Mouse (Mus musculus): Measurements from ENCODE around the gene Kdelc1. TPM values are rescaled to one million over a fixed set of nuclear protein-coding genes. Genes with fewer than 3 reads are reported as not detected.

Kdelc1 gene
- total and polyA plus RNA-seq, 3 experiments = 14.9 to 20.3 (median 18.1) TPM

DNA sequence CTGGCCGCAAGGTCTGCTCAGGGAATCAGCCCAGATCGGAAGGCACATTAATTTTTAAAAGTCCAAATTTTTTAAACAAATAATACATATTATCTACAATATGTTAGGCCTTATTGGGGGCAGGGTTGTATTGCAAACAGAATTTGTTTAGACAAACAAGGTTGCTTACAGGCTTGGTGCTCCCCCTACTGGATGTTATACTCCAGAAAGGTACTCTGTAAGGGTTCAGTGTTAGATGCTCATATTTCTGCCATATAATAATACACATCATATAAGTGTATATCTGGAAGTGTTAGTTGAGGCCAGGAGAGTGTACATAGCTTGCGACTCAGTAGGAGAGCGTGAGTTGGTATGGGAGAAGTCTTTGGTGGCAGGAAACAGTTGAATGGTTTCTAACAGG, 36.7 kb upstream of the Kdelc1 start:
- 98% methylated on average over 4 of the region's 4 CpGs for WGBS
- intact Hi-C loops (cut with DNase I) = no loop called here
- no peak overlapping the region for H3K27ac ChIP-seq
- H3K36me3 ChIP-seq (ENCODE audit: control insufficient read depth, insufficient read depth, low read length) = peaks cover 4% of the 10 kb centered on the region; the same call in 1 of the 2 replicates
- no peaks in the 10 kb centered on the region for H3K79me2 ChIP-seq (replicated peaks; ENCODE audit: control insufficient read depth, insufficient read depth, low read length)
- peak; percentile 60 for TF ChIP-seq CTCF (IDR thresholded peaks at IDR 0.05)
- no peak for TF ChIP-seq EP300 (IDR thresholded peaks at IDR 0.05; ENCODE audit: insufficient read depth, low read depth, low read length)
- DNase-seq = no peak
- H3K27me3 ChIP-seq (ENCODE audit: control insufficient read depth, insufficient read depth, low read length) = no peaks in the 10 kb centered on the region
- no peaks in the 10 kb centered on the region for H3K4me1 ChIP-seq (ENCODE audit: control insufficient read depth, insufficient read depth, low read length)
- no peak overlapping the region for H3K4me3 ChIP-seq
- H3K9ac ChIP-seq (ENCODE audit: low read depth, low read length) = no peak overlapping the region

DNA sequence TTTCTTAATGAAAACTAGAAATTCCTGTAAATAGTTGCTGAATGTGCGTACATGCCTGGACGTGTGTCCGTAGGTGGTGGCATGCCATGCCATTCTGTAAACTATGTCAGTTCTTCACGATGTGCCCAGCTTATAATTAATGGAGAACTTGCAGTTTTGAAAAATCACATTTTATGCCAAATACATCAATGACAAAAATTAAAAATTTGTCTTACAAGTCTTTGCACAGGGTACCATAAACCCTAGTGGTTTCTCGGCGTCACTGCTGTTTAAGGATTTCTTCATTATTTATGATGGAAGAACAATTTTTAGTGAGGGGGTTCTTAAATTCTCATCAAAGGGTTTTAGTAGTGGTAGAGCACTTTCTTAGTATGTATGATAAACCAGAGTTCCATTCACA, 30.1 kb upstream of the Kdelc1 start:
- Histone ChIP-seq H3K36me3 (ENCODE audit: control insufficient read depth, insufficient read depth, low read length) (no peaks in the 10 kb centered on the region), H3K27me3 (ENCODE audit: control insufficient read depth, insufficient read depth, low read length) (no peaks in the 10 kb centered on the region), H3K79me2 (replicated peaks; ENCODE audit: control insufficient read depth, insufficient read depth, low read length) (no peaks in the 10 kb centered on the region), H3K4me3 (peak overlapping the region; percentile 96), H3K9ac (ENCODE audit: low read depth, low read length) (no peak overlapping the region), H3K27ac (no peak overlapping the region), H3K4me1 (ENCODE audit: control insufficient read depth, insufficient read depth, low read length) (0 out of 2 replicates have a peak, but pooled peaks cover 1% of the 10 kb centered on the region)
- WGBS = 38% methylated on average over 6 of the region's 6 CpGs
- intact Hi-C loops (cut with DNase I) = loop anchor here (10.0 kb wide), 1 partner anchor 1646 kb away; the partner anchor contains the start of gene Wdr75
- no peak for DNase-seq
- TF ChIP-seq POLR2A (IDR thresholded peaks at IDR 0.05; ENCODE audit: insufficient read depth, low read depth, low read length) = no peak
- peak; percentile 59 for TF ChIP-seq CTCF (IDR thresholded peaks at IDR 0.05)

DNA sequence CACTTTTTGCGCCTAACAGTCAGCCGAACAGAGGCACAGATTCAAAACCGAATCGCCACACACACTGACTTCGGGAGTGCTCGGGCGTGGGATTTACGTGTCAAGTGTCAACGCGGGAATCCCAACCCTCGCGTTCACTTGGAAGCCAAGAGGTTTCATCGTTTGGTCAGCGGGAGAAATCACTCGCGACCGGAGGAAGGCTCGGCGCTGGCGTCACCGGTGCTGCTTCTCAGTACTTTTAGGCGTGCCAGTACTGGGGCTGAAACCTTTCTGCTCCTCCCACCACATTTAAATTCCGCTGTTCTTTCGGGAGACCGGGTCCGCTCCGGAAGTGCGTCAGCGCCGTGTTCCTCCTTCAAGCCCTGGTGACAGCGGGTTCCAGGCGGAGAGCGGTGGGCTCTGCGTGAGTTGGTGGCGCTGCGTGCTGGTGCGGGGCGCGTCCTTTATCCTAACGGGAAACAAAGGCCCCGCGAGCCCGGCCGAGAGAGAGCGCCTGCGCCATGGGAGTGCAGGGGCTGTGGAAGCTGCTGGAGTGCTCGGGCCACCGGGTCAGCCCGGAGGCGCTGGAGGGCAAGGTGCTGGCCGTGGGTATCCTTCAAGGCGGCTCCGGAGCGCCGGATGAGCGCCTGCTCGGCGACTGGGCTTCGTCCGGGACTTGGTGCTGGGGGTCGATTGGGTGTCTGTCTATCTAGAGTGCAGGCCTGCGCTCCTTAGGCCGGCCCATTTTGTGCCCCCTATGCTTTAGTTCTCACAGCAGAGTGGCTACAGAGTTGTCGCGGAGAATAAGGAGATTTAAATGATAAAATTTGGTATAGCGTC, 29.2 kb upstream of the Kdelc1 start, which contains the start of gene Ercc5:
Gene Ercc5, plus strand, starts transcription at position 182 of the 819 bp plus-strand sequence.
- intact Hi-C loops (cut with DNase I) = loop anchor here (2.0 to 10.0 kb wide), 3 partner anchors 27 to 1647 kb away; partner anchors contain the start of genes Tex30 and Wdr75
- H3K4me3 ChIP-seq = peak within 1 kb of the TSS; percentile 96
- H3K36me3 ChIP-seq (ENCODE audit: control insufficient read depth, insufficient read depth, low read length) = no peaks in the 10 kb centered on the region
- peak within 1 kb of the TSS; percentile 84 for H3K9ac ChIP-seq (ENCODE audit: low read depth, low read length)
- no peaks in the 10 kb centered on the region for H3K79me2 ChIP-seq (replicated peaks; ENCODE audit: control insufficient read depth, insufficient read depth, low read length)
- H3K27ac ChIP-seq = peak within 1 kb of the TSS; percentile 93
- no peaks in the 10 kb centered on the region for H3K27me3 ChIP-seq (ENCODE audit: control insufficient read depth, insufficient read depth, low read length)
- peak; percentile 87 to 92 for DNase-seq
- 0 out of 2 replicates have a peak, but pooled peaks have one; percentile 5 for TF ChIP-seq CTCF (IDR thresholded peaks at IDR 0.05)
- peak; percentile 64; the same call in 1 of the 2 replicates for TF ChIP-seq EP300 (IDR thresholded peaks at IDR 0.05; ENCODE audit: insufficient read depth, low read depth, low read length)
- TF ChIP-seq POLR2A (IDR thresholded peaks at IDR 0.05; ENCODE audit: insufficient read depth, low read depth, low read length) = peak; percentile 91
- WGBS = under 1% methylated on average over 66 of the region's 66 CpGs
- H3K4me1 ChIP-seq (ENCODE audit: control insufficient read depth, insufficient read depth, low read length) = 0 out of 2 replicates have a peak, but pooled peaks cover 1% of the 10 kb centered on the region

DNA sequence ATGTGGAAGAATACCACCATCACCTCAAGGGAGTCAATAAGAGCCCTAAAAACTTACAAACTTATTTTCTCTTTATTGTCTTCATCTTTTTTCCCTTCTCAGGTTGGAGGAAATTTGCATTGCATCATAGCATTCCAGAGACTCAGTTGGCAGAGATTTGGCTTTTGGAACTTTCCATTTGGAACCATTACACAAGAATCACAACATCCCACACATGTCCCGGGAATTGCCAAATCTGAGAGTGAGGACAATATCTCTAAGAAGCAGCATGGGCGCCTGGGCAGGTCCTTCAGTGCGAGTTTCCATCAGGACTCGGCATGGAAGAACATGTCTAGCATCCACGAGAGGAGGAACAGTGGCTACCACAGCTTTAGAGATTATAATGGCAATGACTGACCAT, 24.1 kb upstream of the Kdelc1 start:
- intact Hi-C loops (cut with DNase I) = loop anchor here (10.0 kb wide), 1 partner anchor 1652 kb away; the partner anchor contains the start of gene Wdr75
- Histone ChIP-seq H3K9ac (ENCODE audit: low read depth, low read length) (no peak overlapping the region), H3K79me2 (replicated peaks; ENCODE audit: control insufficient read depth, insufficient read depth, low read length) (no peaks in the 10 kb centered on the region), H3K4me1 (ENCODE audit: control insufficient read depth, insufficient read depth, low read length) (no peaks in the 10 kb centered on the region), H3K36me3 (ENCODE audit: control insufficient read depth, insufficient read depth, low read length) (no peaks in the 10 kb centered on the region), H3K27me3 (ENCODE audit: control insufficient read depth, insufficient read depth, low read length) (no peaks in the 10 kb centered on the region), H3K4me3 (no peak overlapping the region), H3K27ac (no peak overlapping the region)
- no peak for DNase-seq
- no peak for TF ChIP-seq POLR2A (IDR thresholded peaks at IDR 0.05; ENCODE audit: insufficient read depth, low read depth, low read length)
- no peak for TF ChIP-seq EP300 (IDR thresholded peaks at IDR 0.05; ENCODE audit: insufficient read depth, low read depth, low read length)
- no peak for TF ChIP-seq CTCF (IDR thresholded peaks at IDR 0.05)
- 70% methylated on average over 5 of the region's 5 CpGs for WGBS

DNA sequence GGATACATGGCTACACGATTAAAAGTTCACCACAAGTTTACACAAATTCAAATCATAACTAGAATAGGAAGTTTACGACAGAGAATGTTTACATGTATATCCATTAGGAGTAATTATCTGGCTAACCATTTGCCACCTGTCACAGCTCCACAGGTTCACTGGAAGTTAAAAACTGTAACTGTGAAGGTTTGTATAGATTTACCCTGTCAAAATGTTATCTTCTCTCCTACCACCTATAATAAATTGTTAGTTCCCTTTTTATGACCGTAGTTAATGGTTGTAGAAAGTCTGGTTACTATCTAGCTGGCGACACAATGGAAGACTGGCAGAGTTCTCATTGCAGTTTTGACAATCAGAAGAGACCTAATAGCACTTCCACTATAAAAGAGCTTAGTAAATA, 21.6 kb upstream of the Kdelc1 start:
- Histone ChIP-seq H3K4me3 (no peak overlapping the region), H3K27ac (no peak overlapping the region), H3K79me2 (replicated peaks; ENCODE audit: control insufficient read depth, insufficient read depth, low read length) (no peaks in the 10 kb centered on the region), H3K9ac (ENCODE audit: low read depth, low read length) (no peak overlapping the region), H3K36me3 (ENCODE audit: control insufficient read depth, insufficient read depth, low read length) (no peaks in the 10 kb centered on the region), H3K4me1 (ENCODE audit: control insufficient read depth, insufficient read depth, low read length) (no peaks in the 10 kb centered on the region), H3K27me3 (ENCODE audit: control insufficient read depth, insufficient read depth, low read length) (no peaks in the 10 kb centered on the region)
- WGBS = 88% methylated on average over 4 of the region's 4 CpGs
- intact Hi-C loops (cut with DNase I) = loop anchor here (10.0 kb wide), 1 partner anchor 1655 kb away; the partner anchor contains the start of gene Wdr75
- TF ChIP-seq EP300 (IDR thresholded peaks at IDR 0.05; ENCODE audit: insufficient read depth, low read depth, low read length) (no peak), POLR2A (IDR thresholded peaks at IDR 0.05; ENCODE audit: insufficient read depth, low read depth, low read length) (no peak), CTCF (IDR thresholded peaks at IDR 0.05) (no peak)
- DNase-seq = no peak

All from heart, adult 2 months (tissue).